Mouse (Mus musculus) Muller cell, postnatal 12 days (primary cell): ENCODE measurements around the gene Sfxn1.

Experiments used
- DNase-seq: peaks from one replicate; pipeline ENCODE4 v3.0.0-alpha.2; 2015; ENCODE audit errors: inconsistent ontology term

The Sfxn1 gene

DNA sequence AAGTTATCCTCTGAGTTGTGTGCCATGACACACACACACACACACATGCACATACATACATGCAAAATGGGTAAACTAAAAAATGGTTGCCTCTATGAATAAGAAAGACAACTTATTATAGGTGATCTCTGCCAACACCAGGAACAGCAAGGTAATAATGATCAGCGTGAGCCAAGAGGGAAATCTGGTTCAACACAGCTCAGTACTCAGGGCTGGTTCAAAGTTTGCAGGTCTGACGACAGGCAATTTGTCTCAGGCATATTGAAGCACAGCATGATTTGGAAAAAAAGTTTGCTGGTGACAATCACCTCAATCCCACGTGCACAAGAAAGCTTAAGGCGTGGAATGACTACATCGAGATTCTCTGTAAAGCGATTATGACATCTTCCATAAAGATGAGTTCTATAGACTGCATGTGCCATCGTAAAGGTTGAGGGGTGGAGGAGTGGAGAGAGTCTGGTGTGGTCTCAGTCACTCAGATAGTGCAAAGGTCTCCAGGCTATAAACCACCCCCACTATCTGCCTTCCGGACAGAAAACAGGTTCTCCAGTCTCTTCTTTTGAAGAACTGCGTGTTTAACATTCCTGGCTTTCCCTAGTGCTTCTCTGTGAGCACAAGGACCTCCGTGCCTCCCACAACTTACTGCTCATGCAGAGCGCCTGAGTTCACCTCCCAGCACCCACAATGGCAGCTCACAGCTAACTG lies 6.0 kb downstream of the Sfxn1 start:
- DNase-seq: no peak

DNA sequence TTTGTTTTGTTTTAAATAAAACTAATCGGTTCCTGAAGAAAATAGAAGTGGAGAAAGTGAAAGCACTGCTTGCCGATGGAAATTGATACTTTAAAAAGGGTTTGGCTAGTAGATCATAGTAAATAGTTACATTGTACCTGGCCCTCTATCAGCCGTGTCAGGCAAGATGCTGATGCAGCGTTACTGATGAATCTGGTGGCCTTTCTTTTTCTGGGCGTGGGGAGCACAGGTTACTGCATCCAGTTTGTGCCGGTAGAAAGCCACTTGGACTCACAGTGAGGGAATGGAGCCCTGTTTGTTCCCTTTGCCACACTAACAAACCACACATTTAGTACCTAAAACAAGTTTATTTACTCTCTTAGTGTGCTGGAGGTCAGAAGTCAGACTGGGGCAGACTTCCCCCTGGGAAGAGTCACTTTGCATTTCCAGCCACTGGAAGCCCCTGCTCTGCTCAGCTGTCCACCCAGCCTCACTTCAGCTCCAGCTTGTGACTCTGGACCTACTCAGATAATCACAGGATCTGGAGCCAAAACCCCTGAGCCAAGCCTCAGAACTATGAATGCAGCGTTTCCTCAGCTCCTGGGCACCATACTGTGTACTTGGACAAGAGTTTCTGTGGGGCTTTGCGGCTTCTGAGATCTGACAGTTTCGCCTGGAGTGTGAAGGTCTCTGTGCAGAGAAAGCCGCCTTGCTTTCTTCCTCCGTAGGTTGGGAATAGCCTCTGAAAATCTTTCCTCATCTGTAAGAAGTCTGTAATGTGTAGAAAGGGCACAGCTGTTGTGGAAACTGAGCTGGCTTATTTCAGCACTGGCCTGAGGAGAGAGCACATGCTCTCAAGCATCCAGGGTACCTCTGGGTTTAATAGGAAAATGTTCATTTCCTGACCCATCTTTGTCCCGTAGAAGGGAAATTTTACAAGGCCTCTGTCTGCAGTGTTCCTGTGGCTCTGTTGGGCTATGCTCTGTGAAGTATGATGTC lies 8.4 kb downstream of the Sfxn1 start:
- DNase-seq: peak; percentile 34

DNA sequence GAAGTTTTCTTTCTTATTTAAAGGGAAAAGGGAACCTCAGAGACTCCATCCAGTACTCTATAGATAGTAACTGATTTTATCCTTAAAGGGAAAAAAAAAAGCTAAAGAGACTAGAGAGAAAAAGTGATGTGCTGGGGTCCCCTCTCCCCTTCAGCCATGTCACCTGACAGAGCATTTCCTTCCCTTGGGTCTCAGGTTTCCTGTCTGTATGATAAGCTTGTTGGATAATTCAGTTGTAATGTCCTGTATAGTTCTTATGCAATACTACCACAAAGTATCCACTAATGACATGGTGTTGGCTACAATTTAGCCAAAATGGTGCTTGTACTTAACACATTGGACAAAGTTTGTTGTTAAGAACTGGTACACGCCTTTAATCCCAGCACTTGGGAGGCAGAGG lies 9.1 kb downstream of the Sfxn1 start:
- DNase-seq: no peak

DNA sequence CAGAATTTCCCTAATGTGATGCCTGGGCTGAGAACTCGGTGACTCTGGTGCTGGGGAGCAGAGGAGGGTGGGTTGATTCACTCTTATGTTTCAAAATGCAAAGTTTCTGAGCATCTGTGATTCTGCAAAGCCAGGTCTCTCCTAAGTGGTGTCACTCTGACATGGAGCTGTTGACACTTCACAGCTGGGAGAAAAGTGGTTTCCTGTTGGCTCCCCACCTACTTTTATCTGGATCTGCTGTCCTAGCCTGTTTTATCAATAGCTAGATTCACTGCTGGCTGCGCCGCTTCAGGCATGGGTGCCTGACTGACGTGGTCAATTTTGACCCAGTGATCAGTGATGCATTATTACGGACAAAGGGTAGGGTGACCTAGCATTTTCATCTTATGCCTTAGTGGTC lies 11.3 kb downstream of the Sfxn1 start:
- no peak for DNase-seq

DNA sequence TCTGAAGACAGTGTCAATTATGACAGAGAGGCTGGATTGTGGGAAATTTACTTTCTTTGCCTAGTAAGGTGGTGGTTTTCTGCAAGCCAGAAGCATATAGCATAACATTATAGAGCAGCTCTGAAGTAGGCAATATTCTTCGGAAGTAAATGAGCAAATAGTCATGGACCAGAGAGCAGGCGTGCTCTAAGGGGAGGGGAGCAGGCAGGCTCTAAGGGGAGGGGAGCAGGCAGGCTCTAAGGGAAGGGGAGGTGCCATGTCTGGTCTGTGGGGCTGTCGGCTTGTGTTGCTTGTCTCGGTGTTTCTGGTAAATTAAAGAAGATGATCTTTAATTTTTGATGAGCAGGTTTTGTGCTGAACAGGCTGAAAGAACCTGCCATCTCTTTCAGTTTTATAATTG lies 12.5 kb downstream of the Sfxn1 start:
- no peak for DNase-seq

DNA sequence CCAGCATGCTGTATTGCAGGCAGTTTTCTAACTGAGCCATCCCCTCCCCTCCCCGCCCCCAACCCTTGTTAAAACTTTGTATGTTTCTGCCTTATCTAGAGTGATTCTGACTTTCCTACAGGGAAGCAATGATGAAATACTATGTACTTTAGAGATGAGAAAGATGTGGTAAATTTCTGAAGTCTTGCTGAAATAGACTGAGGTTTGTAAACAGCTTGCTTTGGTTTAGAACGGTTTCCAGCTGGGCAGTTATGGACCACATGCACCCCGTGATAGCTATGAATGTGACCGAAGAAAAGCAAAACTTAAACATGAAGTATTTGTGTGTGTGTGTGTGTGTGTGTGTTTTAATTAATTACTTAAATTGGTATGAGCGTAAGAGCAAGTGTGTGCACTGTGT lies 13.2 kb downstream of the Sfxn1 start:
- no peak for DNase-seq

DNA sequence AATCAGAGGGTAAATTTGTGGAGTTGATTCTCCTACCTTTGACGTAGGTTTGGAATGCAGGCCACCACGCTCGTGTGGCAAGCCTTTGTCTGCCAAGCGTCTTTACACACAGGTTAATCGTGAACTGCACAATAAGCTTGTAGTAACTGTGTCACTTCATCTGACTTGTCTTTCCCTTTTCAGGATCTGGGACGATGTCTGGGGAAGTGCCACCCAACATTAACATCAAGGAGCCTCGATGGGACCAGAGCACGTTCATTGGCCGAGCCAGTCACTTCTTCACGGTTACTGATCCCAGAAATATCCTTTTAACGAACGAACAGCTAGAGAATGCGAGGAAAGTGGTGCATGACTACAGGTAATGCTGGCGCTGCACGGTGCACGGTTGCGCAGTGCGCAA lies 13.6 kb downstream of the Sfxn1 start:
- no peak for DNase-seq

DNA sequence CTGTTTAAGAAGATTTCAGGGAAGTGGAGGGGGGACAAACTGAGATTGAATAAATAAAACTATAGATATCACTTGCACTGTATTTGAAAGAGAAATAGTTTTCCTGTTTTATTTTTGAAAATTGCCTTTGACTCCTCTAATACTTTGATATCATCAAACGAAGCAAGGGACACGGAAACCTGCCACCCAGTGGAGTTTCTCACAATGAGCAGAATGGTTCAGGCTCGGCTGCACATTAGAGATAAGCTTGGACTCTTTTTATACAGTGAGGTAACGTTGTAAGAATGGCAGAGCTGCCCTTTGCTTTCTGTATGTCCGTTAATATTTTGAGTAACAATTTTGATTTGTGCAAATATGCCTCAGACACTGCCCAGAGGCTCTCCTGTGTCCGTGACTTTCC lies 20.1 kb downstream of the Sfxn1 start:
- no peak for DNase-seq

DNA sequence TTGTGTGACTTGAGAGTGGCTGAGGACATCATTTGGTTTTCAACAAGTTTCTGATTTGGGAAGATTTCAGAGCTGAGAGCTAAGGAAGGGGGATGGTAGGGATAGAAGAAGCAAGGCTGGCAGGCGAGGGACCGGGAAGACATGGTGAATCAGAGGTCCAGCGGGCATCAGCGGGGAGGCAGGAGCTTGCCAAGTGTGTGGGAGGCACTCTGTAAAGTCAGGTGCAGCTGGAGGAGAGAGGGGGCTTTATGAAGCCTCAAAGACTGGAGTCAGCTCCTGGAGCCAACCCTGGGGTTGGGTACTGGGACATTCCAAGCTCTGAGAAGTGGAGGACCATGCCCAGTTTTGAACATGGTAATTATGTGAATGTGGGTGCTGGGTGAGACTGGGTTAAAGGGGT lies 22.7 kb downstream of the Sfxn1 start:
- peak; percentile 35 for DNase-seq

DNA sequence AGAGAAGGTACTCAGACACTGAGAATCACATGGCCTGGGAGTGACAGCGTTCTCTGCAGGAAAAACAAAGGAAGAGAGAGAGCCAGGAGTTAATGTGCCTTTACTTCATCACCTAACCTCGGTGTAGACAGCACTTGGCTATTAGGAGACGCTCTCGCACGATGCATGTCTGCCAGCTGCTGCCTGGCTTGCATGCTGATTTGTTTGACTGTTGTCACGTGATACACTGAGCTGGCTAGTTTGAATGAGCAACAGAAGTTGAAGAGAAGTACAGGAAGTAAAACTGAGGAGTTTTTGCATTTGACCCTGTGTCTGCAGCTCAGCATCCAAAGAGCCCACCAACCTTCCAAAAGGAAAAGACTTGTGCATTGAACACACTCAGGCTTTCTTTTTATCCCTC lies 23.3 kb downstream of the Sfxn1 start:
- DNase-seq: no peak

DNA sequence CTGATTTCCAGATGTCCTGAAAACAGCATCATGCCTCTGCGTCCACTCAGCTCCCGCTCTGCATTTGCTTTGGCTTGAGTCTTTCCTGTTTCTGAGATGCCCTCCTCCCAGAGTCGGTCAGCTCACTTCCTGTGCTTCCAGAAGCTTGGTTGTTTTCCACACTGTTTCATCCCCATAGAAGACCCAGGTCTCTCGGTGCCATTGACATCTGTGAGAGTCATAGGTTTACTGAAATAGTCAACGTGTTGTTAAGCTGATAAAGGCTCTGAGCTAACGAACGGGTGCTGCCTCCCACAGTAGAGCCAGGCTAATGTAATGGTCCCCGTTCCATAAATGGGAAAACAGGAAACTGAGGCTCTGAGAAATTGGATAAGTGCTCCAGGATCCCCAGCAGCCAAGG lies 24.1 kb downstream of the Sfxn1 start:
- no peak for DNase-seq

DNA sequence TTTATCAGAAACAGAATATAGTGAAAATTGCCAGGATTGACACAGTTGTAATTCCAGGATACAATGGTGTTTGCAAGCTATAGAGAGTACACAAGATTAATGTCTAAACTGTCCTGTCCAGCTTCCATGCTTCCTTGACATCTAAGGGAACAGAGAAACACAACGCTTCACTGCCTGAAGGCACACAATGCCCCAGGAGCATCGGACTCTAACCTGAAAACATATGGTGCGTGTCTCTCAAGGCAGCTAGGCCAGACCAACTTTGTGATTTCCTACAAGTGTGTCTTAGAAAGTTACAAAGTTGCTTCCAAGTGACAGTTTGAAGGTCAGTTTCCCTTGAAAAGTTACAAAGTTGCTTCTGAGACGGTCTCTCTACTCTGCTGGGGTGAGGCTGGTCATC lies 25.6 kb downstream of the Sfxn1 start:
- no peak for DNase-seq

DNA sequence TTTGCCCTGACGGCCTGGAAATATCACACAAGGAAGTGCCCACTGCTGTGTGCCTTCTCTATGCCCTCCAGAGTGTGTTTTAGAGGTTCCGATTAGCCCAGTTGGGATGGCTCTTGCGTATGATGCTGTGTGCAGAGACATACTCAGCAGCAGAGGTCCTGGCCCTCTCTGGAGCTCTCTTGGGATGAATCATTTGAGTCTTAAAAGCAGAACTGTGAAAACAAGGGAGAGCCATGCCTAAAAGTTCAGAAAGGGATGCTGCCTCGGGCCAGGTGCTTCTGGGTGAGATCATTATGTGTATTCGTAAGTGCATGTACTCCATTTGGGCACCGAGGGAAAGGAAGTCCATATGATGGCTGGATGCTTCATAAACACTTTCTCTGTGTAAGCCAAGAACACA lies 26.1 kb downstream of the Sfxn1 start:
- no peak for DNase-seq

DNA sequence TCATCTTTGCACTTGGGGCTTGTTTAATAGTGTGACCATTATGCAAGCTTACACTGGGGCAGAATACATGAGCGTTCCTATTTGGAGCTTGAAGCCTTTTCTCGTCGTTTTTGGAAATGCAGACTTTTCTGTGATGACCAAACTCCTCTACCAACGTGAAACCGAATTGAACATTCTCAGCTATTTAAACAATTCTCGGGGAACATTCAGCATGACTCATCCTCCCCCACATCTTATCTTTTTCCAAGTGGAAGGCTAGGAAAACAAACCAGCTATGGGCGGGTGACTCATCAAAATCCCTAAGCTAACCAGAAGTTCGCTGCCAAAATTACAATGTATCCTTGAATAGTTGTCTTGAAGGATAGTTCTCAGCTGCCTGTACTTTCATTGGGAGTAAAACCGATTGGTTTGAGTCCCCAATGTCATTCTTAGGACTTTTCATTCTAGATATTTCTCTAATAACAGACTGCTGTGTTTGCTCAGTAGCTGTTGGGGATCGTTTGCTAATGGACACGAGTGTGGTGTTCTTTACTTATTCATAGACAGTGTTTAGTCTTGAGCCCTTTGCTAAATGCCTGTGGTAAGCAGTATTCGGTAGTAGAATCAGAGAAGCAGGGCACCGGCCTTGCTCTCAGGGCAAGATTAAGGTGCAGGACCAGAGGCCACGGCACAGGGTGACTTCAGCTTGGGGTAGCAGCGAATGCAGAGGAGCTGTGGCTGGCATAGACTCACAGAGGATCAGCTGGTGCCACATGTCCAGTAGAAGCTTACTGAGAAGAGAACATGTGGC lies 29.6 kb downstream of the Sfxn1 start:
- DNase-seq: peak; percentile 88

DNA sequence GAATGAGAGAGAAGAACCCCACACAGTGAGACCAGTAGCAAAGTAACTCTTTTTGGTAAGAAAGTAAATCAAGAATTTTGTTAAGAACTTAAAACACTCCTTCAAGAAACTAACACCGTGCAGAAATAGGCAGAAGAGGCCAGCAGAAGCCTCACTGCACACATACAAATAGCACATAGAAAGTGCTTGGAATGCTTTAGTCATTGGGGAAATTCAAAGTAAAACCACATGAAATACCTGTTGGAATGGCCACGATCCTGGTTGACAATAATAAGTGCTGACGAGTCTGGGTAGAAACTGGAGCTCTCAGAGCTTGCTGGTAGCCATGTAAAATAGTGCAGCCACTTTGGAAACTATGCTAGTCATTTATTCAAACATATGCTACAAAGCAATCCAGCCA lies 30.4 kb downstream of the Sfxn1 start:
- peak; percentile 76 for DNase-seq

DNA sequence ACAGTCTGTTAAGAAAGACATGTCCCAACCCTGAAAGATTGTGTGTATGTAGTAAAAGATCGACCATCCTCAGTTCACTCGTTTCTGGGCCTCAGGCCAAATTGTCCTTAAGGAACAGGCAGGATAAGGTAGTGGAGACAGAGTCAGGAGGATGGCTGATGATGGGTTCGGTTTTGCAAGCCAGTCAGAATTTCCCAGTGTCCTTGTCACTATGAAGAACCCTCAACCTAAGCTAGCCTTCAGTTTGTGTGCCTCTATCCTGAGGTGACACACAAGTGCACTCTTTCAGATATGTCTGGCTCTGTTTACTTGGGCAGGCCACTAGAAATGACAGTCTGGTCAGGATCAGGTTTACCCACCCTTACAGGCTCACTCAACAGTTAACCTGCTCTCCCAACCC lies 31.6 kb downstream of the Sfxn1 start:
- DNase-seq: no peak

DNA sequence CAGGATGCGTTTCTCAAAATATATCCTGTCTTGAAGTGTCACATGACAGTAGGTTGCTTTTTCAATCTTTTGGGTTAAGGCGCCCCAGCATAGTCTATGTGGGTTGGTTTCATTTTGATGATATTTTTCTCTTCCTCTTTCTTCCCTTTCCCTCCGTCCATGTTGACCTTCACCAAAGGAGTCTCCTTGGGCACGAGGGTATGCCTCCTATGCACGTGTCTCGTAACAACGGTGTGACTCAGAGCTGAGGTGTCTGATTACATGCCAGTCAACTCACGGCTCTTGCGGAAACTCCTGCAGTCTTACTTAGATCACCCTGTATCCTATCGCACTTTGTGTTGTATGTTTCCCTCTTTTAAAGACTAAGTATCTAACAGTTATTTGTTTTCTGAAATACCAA lies 32.2 kb downstream of the Sfxn1 start:
- DNase-seq: no peak

DNA sequence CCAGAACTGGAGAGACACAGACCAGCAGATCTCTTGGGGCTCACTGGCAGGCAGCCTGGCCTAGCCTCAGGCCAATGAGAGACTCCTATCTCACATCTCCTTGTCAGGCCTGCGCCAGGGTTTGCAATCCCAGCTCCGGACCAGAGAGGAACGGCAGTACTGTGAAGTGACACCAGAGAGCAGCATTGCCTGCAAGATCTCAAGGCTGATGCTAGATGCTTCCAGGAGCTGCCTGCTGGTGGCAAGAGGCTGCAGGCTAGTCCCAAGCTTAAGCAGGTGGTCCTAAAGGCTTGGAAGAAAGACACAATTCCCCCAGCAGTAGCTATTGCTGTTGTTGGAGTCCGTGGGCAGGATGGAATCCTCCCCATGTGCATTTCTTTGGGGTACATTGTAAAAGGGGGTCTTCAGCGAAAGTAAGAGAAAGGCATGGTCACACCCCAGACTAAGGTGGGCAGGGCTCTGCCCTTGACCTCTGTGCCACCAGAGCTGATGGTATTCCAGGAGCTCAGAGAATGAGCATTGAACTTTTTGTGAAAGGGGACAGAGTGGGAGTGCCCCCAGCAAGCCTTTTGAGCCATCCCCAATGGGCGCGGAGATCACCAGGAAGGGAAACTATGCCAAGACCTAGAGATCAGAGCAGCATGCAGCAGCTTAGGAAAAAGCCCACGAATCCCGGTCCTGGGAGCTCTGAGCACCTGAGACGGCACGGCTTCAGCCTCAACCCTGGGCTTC lies 42.3 kb downstream of the Sfxn1 start:
- DNase-seq: peak; percentile 40

DNA sequence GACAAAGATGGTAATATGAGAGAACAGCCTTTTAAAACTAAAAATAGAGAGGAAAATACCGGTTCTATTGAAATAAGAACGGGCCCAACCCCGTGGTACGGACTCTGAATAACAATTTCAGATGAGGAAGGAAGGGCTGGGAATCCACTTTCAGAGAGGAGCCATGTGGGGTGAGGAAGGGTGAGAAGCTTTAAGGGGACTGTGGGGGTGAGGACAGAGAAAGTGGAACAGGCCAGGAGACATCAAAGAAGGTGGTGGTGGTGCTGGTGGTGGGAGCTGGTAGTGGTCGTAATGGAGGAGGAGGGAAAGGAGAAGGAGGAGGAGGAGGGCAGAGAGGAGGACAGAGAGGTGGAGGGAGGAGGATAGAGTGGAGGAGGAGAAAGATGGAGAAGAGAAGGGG lies 43.3 kb downstream of the Sfxn1 start:
- no peak for DNase-seq

DNA sequence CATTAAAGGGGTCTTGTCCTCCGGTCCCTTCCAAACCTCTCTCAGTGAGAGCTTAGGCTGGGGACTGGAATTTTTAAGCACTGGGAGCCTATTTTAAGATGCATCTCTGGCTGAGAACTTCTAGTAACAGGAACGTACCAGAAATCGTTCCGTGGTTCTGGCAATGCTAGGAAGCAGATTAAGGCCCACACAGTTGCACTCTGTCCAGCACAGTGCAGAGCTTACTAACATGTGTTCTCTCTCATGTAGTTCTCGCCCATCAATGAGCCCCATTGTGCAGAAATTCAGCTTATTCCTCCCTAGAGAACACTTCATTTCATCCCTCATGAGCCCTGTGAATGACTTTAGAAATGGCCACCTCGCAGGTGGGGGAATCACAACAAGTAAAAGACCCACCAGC lies 44.1 kb downstream of the Sfxn1 start:
- DNase-seq: no peak

DNA sequence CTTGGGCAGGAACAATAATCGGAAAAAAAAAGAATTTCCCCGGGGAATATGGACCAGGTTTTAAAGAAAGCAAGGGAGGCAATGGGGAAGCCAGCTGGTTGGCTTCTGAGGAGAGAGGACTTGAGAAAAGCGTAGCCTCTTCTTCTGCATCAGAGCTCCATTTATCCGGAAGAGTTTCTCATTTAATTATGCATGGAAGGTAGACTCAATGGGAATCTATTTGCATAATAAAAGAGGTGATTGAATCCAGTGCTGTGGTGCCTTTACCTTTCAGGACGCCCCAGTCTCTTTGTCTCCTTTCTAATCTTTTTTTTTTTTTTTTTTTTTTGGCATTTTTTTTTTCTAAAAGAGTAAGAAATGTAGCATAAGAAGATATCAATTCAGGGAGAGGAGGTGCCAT lies 46.7 kb downstream of the Sfxn1 start:
- no peak for DNase-seq
